Mouse (Mus musculus): Measurements from ENCODE around the gene Bckdha.
A peak's percentile ranks its signal among the peaks of the same experiment; 100 is the strongest.

Gene Bckdha

DNA sequence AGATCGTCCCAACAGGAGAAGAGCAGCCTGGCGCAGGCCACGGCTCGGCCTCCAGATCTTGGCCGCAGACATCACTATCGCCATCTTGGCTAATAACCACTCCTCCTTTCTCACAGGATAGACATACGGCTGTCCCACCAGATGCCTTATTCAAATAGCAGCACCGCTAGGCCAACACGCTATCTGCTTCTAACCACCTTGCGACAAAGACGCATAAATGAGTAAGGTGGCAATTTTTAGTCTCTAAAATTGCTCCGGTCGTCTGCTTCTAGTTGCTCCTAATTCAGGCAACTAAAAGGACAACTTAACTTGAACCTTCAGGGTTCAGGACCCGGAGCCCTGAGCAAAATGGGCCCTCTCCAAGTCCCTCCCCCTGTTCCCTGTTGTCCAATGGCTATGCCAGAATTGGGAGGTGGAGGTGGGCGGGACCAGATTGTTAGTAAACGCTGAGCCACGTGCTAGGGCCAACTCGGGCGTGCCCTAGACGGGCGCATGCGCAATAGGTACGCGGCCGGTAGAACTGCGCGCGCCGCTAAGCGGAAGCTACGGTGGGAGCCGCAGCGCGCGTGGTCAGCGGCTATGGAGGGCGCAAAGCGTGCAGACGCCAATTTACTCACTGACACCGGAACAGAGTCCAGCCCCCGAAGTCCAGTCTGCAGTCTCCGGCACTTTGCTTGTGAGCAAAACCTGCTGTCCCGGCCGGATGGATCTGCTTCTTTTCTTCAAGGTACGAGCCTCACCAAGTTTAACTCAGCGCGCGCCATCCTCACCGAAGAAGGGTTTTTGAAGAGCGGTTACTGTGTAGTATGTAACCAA is at the start of gene Bckdha, which contains the start of gene Exosc5:
TSS of gene Bckdha (minus strand) at position 325 of the 816 bp plus-strand sequence.
TSS of gene Exosc5 (plus strand) at position 508 of the 816 bp plus-strand sequence.
- DNase-seq = peak; percentile 99

DNA sequence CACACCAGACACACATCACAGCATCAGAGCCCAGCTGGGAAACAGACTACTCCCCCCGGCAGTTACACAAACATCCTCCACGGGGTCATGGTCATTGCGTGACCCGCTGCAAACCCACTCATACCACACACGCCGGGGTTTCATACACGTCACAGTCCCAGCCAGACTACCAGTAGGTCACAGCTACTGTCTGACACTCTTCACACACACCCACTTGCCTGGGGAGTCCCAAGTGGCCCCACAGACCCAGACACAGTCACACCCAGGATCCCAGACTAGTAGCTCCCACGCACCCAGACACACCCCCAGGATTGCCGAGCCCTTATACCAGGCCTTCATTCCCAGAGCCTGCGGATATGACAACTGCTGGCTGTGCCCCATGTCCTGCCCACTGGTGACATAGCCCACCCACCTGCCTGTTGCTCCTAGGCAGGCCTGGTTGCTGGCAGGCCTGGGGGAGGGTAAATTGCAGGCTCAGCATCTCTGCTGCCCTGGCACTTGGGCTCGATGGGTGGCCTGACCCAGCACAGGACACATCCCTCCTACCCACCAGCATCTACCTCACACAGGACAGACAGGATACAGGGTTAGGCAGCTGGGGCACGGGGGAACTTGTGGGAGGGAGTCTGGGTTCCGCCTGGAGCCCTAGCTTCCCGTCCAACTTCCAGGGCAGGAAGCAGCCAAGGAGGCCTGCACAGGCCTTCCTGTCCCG is 49.0 kb upstream of the Bckdha start:
- DNase-seq = no peak

GRCm38 (mm10) chr7:25706578-25707170 is 47.9 kb upstream of the Bckdha start:
- DNase-seq = no peak

DNA sequence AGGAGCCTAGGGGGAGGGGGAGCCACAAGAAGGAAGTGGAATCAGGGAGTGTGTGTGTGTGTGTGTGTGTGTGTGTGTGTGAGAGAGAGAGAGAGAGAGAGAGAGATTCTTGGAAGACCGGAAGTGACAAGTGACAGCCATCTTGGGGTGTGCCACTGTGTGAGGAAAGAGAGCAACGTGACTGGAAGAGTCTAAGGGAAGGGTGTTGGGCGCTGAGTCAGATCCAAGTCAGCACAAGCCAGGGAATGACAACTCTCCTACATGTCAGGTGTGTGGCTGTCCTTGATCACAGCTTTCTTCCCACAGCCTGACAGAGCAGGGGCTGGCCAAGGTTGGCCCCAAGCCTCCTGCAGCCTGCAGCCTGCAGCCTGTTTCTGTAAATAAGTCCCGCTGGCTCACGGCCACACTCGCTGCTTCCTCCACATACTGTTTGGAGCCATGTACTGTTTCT is 47.0 kb upstream of the Bckdha start:
- peak; percentile 69 for DNase-seq

GRCm38 (mm10) chr7:25704716-25705364 is 46.1 kb upstream of the Bckdha start:
- DNase-seq = no peak

DNA sequence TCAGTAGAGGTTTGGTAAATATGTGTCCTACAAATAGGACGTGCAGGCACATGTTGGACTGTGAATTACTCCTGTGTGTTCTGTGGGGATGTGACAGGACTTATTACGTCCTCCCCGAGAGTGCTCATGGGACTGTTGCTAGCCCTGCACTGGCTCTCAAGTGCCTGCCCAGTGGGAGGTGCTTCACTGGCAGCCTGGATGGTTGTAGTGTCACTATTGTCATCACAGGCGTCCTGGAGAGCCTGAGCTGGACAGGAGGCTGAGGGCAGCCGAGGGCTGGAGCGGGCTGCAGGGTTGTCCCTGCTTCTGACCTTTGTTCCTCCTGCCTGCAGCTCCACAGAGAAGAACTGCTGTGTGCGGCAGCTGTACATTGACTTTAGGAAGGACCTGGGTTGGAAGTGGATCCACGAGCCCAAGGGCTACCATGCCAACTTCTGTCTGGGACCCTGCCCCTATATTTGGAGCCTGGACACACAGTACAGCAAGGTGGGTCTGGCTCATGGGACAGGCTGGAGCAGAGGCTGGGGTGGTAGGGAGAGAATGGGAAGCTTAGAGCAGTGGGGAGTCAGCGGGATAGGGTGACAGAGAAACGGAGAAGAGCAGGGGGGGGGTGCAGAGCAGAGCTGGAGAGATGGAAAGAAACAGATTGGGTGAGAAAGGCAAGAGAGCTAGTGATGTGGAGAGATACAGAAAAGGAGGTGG is 45.2 kb upstream of the Bckdha start:
- no peak for DNase-seq

DNA sequence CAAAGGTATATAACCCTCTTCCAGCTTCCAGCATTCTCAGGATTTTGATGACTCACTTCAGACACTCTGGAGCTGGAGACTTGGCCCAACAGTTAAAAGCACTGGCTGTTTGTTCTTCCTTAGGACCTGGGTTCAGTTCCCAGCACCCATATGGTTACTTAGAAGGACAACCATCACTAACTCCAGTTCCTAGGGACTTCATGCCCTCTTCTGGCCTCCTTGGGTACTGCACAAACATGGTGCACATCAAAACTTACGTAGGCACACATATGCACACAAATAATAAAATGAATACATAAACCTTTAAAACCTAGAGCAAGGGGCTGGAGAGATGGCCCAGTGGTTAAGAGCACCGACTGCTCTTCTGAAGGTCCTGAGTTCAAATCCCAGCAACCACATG is 43.6 kb upstream of the Bckdha start:
- DNase-seq = no peak

DNA sequence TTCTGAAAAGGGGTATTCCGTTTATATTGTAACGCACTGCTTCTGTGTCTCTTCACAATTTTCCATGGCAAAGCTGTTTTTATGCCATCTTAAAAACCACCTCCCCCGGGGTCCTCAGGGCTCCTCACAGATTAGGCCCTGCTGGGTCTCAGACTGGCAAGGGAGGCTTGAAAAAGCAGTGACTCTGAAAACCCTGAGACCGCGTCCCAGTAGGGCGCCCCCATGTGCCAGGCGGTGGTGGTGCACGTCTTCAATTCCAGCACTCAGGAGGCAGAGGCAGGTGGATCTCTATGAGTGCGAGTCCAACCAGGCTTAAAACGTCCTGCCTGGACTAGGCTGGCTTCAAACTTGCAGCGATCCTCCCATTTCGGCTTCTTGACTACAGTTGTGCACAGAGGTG is 42.0 kb upstream of the Bckdha start:
- no peak for DNase-seq

DNA sequence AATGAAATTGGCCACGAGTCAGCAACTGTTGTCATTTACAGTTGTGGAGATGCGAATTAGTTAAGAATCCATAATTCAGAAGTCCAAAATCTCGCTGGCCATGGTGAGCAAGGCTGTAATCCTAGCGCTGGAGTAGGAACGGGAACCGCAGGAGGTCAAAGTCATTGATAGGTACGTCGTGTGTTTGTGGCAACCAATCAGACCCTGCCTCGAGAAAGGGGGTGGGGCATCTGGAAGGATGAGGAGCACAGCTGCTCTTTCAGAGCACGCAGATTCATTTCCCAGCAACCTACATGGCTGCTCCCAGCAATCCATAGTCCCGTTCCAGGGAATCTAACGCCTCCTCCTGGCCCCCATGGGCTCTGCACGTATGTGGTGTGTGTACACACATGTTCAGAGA is 41.1 kb upstream of the Bckdha start:
- DNase-seq = no peak

- no peak for DNase-seq
Observed at GRCm38 (mm10) chr7:25694104-25694503, 35.3 kb upstream of the Bckdha start.

- no peak for DNase-seq
Observed at GRCm38 (mm10) chr7:25690051-25690450, 31.3 kb upstream of the Bckdha start.

GRCm38 (mm10) chr7:25689603-25690021 is 30.8 kb upstream of the Bckdha start:
- DNase-seq = no peak

DNA sequence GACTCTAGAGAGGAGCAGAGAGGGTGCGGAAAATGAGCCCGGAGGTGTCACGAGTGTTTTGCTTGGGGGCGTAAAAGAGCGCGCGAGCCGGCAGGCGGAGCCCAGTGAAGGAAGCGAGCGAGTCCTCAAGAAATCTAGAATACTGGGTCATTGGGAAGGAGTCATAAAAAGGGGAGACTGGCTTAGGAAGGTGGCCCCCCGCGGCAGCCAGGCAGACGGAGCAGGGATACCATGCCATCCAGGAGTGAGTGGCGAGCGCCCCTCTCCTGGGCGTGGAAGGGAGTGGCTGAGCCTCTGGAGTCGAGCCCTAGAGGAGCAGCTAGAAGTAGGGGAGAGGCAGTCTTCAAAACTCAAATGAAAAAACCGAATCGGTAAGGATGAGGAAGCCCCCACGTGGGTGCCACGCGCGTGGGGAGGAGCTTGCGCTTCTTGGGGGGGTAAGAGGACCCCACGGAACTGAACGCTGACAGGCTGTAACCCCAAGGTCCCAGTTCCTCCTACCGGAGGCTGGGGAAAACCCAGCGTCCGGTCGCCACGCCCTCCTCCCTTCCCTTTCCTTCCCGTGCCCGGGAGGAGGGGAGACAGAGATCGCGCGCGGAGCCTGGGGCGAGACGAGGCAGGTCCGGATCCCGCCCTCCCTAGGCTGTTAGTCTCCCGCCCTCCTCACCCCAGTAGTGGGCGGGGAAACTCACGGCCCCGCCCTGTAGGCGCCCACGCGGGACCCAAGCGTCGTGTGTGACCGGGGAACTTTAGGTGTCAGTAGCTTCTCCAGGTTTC is 30.2 kb upstream of the Bckdha start:
- DNase-seq = no peak

GRCm38 (mm10) chr7:25687811-25688401 is 29.1 kb upstream of the Bckdha start:
- no peak for DNase-seq

GRCm38 (mm10) chr7:25686680-25687531 is 28.1 kb upstream of the Bckdha start, which contains the start of gene Tgfb1:
Gene Tgfb1, plus strand, starts transcription at chr7:25687002.
- DNase-seq = no peak

GRCm38 (mm10) chr7:25685926-25686470 is 27.2 kb upstream of the Bckdha start:
- DNase-seq = no peak

GRCm38 (mm10) chr7:25684659-25685058 is 25.9 kb upstream of the Bckdha start:
- no peak for DNase-seq

DNA sequence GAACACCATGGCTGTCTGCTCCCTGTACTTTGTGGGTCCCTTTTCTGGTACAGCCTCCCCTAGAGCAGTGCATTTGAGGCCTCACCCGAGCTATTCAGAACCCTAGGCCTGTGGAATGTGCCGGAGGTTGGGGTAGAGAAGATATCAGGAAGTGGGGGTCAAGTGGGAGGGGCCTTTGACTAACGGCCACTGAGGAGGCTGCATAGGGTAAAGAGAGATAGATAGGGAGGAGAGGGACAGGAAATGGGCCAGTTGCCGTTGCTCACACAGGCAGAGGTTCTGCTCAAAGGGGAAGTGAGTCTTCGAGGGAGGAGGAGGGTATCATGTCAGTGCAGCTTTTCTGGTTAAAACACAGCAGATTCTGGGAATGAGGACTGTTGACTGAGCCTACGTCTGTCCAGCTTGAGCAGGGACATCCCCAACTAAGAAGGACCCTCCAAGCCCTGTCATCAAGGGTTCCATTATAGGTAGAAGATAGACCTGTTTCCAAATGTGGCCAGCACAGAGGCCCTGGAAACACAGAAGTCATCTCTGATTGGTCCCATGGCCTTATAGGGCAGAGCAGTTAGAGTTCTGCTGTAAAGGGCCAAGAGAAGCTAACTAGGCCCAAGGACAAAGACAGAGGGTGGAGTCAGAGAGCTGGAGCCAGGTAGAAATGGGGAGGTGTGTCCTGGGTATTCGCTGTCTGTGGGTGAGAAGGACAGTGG is 24.8 kb upstream of the Bckdha start:
- DNase-seq = no peak

All from right cerebral cortex, adult 18-20 months (tissue).